Mouse (Mus musculus): ENCODE measurements at regions not wholly inside any gene's neighbourhood (a gene's known extent, or its start where the extent isn't known, plus 50 kb on each side); places are given as distances from the start of the nearest gene placed in this dataset.

DNA sequence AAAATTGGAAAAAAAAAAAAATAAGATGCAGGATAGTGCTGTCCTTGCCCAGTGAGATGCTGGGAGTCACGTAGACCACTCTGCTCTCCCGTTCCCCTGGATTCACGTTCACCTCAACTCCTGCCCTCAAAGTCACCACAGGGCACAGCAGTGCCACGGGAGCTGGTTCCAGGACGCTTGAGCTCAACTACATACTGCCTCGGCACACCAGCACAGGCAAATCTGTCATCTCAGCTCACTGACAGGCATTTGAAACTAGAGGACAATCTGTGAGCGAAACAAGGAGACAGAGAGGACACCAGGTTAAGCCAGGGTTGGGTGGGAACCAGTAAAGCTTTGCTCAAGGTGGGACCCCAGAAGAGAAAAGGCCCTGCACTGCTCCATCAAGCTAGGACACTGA lies 132.2 kb downstream of the Zbtb18 start:
- TF ChIP-seq POLR2A (IDR thresholded peaks at IDR 0.05; ENCODE audit: low read depth, low read length) (no peak), CTCF (IDR thresholded peaks at IDR 0.05; ENCODE audit: extremely low read depth, insufficient read length, insufficient replicate concordance, low read depth, low read length) (no peak)
